Mouse (Mus musculus): ENCODE measurements at regions not wholly inside any gene's neighbourhood (a gene's known extent, or its start where the extent isn't known, plus 50 kb on each side); places are given as distances from the start of the nearest gene placed in this dataset.

- DNase-seq, result no peak
These were observed 58.3 kb upstream of the Ccdc39 start for GRCm38 (mm10) chr3:33902431-33902830.

- no peak for DNase-seq
These were observed 59.2 kb upstream of the Ccdc39 start for GRCm38 (mm10) chr3:33903326-33903725.

GRCm38 (mm10) chr3:33903816-33904215 is 59.7 kb upstream of the Ccdc39 start:
- DNase-seq, result no peak

GRCm38 (mm10) chr3:33904854-33905678 is 61.0 kb upstream of the Ccdc39 start:
- no peak for DNase-seq

GRCm38 (mm10) chr3:33905679-33906007 is 61.5 kb upstream of the Ccdc39 start:
- DNase-seq, result no peak

GRCm38 (mm10) chr3:33907061-33907460 is 63.0 kb upstream of the Ccdc39 start:
- no peak for DNase-seq

GRCm38 (mm10) chr3:33911559-33911958 is 67.4 kb upstream of the Ccdc39 start:
- DNase-seq, result no peak

GRCm38 (mm10) chr3:33913470-33913869 is 69.4 kb upstream of the Ccdc39 start:
- no peak for DNase-seq

- DNase-seq, result no peak
These were observed 70.3 kb upstream of the Ccdc39 start for GRCm38 (mm10) chr3:33914386-33914785.

GRCm38 (mm10) chr3:33915777-33916176 is 71.7 kb upstream of the Ccdc39 start:
- DNase-seq, result no peak

GRCm38 (mm10) chr3:33916318-33916717 is 72.2 kb upstream of the Ccdc39 start:
- no peak for DNase-seq

- no peak for DNase-seq
These were observed 72.7 kb upstream of the Ccdc39 start for GRCm38 (mm10) chr3:33916818-33917217.

GRCm38 (mm10) chr3:33918785-33919184 is 74.7 kb upstream of the Ccdc39 start:
- peak; percentile 9 to 54 for DNase-seq

- no peak for DNase-seq
These were observed 81.0 kb upstream of the Ccdc39 start for GRCm38 (mm10) chr3:33925072-33925471.

GRCm38 (mm10) chr3:33955064-33955463 is 64.7 kb upstream of the Fxr1 start:
- no peak for DNase-seq

- peak; percentile 9 to 55 for DNase-seq
These were observed 63.7 kb upstream of the Fxr1 start for GRCm38 (mm10) chr3:33955854-33956624.

- no peak for DNase-seq
These were observed 63.1 kb upstream of the Fxr1 start for GRCm38 (mm10) chr3:33956625-33957023.

- DNase-seq, result no peak
These were observed 62.1 kb upstream of the Fxr1 start for GRCm38 (mm10) chr3:33957676-33958075.

GRCm38 (mm10) chr3:33958216-33958615 is 61.5 kb upstream of the Fxr1 start:
- no peak for DNase-seq

- DNase-seq, result no peak
These were observed 59.5 kb upstream of the Fxr1 start for GRCm38 (mm10) chr3:33960211-33960610.

GRCm38 (mm10) chr3:33962938-33963337 is 56.8 kb upstream of the Fxr1 start:
- DNase-seq, result no peak

- no peak for DNase-seq
These were observed 52.6 kb upstream of the Fxr1 start for GRCm38 (mm10) chr3:33967184-33967583.
